Mouse (Mus musculus): ENCODE data around the gene Tiparp.

DNA sequence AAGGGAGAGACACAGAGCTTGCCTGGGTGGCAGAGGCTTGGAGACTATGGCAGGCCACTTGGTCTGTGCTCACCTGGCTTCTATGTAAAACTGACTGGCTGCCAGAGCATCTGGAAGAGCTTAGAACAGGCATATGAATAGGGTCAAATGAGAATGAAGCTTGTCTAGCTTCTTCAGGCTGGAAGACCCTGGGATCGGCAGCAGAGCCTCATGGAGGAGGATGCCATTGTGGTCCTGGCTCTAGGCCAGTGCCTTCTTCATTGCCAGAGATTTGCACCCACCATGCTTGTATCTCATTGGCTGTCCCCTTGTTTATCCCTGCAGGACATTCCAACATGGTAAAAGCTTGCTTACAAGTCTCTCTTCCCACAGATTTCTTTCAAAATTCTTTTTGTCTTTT is 45.9 kb upstream of the Tiparp start:
- TF ChIP-seq USF1 (IDR thresholded peaks at IDR 0.05; ENCODE audit: low read depth) (no peak), MYOG (IDR thresholded peaks at IDR 0.05; ENCODE audit: control insufficient read depth in 1 of 3, insufficient read depth in 1 of 3, insufficient read length in 2 of 3, low read depth in 2 of 3) (no peak), E2F4 (IDR thresholded peaks at IDR 0.05; ENCODE audit: insufficient read depth) (no peak)

Measured in myocyte (in vitro differentiated cells).